Mouse (Mus musculus) liver (tissue): ENCODE data around the gene Kcnj14.
A peak's percentile ranks its signal among the peaks of the same experiment; 100 is the strongest.

ENCODE experiments used
- DNase-seq: peaks from one replicate; pipeline ENCODE4 v3.0.0-alpha.2; 2020; ENCODE audit warnings: mixed read lengths

Gene Kcnj14

DNA sequence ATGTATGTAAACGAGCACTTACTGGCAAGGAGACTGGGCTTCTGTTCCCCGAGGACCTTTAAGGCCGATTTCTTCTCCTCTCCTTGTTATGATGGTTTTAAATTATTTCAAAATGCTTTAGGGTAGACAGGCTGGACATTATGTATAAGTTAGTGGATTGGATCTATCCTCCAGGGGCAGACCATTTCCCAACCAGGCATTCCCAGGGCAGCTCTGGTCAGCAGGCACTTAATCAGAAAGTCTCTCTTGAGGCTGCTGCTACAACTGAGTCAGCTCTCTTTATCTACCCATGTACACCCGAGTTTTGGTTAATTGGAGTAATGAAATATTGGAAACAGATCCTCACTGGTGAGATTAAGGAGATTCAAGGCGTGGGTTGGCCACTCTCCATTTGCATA, 6.5 kb upstream of the Kcnj14 start:
- DNase-seq, result no peak

DNA sequence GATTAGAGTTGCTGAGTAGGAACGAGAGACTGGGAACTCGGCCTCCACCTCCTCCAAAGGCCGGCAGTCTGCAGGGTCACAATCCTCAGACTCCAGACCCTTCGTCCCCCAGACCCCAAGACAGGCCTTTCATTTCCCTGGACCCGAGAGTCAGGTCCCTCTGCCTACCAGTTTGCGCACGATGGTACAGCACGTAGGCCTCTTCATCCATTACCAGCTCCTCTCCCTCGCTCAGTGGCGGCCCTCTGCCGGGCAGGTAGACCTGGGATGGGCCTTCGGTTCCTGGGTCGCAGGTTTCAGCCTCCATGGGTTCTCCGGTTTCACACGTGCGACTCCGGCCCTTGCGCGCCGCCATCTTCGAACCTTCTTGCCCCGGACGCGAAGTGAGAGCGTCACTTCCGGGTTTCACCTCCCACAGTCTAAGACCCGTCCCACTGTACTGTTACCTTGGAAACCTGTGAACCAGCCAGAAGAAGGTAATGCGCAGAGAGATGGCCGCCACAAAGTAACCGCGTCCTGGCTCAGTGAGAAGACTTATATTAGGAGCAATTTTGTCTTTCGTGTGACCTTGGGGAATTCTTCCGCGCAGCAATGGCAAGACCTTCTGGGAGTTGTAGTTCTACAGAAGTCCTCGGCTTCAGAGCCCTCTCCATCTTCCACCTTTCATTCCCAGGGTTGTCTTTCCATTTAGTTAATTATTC, 6.0 kb upstream of the Kcnj14 start, which contains the start of gene Grwd1:
Gene Grwd1, minus strand, starts transcription at position 518 of the 701 bp plus-strand sequence.
- DNase-seq, result peak; percentile 76

DNA sequence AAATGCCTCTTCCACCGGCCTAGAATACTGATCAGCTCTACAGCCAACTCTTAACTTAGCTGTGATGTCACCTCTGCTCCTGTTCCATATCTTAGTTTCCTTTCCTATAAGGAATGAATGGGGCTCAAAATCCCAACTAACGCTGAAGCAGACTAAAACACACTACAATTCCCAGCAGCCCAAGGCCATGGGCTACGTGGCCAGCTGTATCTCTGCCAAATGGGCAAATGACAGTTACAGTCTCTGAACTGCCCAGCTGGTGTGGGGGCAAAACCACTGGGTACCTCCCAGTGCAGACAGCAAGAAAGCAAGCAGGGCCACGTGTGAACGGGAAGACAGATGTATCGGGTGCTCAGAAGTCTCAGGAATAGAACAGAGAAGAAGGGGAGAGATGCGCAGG, 2.0 kb upstream of the Kcnj14 start:
- DNase-seq, result no peak

DNA sequence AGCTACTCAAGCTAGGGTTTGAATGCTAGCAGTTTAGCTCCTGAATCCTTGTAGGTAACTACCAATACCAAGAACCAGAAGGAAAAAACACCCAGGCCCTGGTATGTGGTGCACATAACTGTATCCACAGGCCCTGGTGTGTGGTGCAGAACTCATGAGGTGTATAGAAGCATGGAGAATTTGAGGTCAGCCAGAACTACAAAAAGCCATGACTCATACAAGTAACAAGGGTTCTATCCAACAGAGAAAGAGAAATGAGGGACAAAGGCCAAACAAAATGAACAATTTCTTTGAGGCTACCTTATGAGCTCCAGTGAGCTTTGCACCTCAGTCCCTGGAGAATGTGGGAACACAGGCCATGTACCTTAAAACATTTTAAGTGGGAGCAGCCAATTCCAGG, 3.7 kb downstream of the Kcnj14 start:
- DNase-seq, result no peak

- no peak for DNase-seq
Measured at GRCm38 (mm10) chr7:45819843-45820242, 4.7 kb downstream of the Kcnj14 start.

DNA sequence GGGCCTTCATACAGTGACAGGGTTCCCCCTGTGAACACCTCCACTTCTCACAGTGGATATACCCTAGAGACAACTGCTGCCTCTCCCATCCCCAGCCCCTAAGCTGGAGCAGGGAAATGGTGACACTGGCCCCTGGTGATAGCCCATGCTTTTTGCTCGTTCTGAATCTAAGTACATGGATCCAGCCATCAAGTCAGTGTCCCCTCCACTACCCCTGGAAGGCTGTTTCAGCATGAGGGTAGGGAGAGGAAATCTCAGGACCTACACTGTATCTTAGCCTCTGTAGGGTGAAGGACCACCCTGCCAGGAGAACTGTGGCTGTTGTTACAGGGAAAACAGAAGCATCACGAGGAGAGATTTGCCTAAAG, 8.6 kb downstream of the Kcnj14 start:
- DNase-seq, result no peak

DNA sequence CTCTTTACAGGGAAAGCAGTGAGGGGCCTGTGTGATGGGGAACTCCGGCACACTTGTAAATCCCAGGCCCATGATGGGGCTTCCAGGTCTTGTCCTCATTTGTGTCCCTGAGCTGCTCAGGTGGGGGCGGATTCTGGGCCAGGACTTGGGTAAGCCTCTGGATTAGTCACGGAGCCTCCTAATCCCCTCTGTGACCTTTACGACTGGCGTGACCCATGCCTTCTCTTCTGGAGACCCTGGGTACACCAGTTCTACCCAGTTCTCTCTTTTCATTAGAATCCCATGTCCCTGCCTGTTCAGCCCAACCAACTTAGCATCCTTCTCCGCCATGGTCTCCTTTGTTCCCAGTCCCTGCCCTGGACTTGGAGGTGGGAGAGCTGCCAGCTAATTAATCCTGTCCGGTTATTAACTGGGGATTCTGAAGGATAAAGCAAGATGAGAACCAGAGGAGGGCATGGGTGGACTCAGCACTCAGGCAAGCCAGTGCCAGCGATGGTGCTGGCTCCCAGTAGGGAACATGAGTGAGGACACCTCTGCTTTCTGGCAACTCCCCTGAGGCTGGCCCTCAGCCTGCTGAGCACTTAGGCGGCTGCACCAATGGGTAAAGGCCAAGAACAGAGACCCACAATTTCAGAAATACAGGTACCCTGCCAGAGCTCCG, 9.1 kb downstream of the Kcnj14 start:
- no peak for DNase-seq

DNA sequence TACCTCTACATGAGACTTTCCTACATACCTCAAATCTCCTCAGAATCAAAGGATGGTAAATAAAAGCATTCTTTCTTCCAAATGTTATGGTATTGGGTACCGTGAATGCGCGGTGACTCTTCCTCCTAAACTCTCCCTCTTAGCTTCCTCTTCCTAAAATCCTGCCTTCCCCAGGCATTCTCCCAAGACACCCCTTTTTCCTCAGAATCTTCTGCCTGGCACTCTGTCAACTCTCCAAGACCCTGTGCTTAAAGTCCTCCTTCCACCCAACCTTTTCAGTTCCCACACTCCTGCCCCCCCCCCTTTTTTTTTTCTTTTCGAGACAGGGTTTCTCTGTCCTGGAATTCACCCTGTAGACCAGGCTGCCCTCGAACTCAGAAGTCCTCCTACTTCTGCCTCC, 9.7 kb downstream of the Kcnj14 start:
- no peak for DNase-seq

DNA sequence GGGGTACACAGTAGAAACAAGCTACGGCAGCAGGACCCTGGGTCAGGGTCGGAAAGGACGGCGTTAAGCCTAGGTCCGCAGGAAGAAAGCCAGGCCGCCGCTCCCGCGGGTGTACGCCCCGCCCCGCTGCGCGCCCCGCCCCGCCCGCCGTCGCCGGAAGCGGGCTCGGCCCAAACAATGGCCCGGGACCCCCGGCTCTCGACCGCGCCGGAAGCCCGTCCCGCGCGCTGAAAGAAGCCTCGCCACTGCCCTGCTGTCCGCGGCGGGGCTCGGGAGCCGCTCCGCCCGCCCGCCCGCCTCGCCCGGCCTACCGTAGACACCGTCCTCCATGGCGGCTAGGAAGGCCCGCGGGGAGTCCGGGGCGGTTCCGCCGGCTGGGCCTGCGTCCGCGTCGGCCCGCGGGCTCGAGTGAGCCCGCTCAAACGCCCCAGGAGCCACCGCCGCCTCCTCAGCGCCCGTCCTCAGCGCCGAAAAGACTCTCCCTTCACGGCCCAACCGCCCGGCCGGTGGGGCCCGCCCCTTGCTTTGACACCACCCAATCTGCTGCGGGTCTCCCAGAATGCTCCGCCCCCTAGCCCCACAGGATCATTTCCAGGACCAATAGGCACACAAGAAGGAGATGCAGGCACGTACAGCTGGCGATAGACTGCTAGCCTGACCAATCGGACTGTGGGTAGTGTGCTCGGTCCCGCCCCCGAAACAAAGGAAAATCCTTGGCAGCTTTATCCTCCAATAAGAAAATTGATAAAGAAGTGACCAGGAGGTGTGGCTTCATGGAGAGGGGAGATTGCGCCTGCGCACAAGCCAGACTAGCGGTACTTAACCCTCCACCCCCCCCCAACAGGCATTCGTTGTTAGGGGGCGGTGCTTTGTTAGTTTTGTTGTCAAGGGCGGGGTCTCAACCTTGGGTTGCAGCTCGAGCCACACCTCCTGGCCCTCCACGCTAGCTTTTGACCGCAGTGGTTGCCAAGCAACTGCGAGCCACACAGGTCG, 10.5 kb downstream of the Kcnj14 start, which contains the start of gene Cyth2:
Gene Cyth2, minus strand, starts transcription at position 795 of the 993 bp plus-strand sequence.
- peak; percentile 99 for DNase-seq

DNA sequence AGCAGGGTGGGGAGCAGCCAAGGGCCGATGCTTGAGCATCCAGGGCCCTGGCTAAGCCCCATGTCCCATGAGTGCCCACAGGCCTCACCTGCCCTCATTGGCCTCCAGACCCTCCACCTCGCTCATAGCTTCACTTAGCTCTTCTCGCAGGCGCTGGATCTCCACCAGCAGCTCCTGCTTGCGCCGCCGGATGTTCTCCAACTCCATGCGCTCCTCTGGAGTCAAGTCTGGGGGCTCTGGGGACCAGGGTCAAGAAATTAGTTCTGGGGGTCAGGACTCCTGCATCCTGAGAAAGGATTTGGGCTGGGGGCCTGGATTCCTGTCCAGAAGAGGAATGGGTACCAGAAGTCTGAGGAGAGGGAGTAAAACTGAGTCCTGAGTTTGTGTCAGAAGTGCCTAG, 11.7 kb downstream of the Kcnj14 start:
- no peak for DNase-seq

DNA sequence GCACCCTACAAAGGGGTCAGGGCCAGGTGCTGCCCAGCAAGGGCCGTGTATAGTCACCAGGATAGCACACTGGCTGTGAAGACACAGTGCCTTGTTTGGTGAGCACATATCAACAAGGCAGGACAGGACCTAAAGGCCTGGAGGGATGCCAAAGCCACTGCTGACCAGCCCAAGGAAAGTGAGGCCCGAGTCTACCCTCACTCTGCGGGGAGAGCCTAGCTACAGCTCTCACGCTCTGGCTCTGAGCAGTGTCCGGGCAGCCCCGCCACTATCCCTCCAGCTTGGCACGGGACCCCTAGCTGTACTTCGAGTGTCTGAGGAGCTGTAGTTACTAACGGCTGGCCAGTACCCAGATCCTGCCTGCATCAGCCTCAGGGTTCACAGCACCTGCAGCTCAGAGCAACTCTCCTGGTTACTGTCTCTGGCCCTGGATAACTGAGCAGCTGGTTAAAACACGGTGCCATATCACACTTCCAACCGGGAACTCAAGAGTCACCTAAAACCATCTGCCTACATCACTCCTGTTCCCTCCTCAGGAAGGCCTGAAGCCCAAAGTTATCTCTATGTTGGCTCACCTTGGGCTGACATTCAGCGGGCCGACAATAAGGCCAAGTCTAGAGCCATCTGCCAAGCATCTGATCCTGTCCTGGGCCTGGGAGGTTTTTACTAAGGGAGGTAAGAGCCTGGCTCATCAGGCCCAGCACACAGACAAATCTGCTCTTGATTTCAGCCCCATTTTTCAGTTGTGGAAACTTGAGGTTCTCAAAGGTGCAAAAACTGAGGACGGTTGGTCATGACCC, 15.1 kb downstream of the Kcnj14 start:
- no peak for DNase-seq

- DNase-seq, result no peak
Measured at GRCm38 (mm10) chr7:45808471-45808870, 16.1 kb downstream of the Kcnj14 start.

DNA sequence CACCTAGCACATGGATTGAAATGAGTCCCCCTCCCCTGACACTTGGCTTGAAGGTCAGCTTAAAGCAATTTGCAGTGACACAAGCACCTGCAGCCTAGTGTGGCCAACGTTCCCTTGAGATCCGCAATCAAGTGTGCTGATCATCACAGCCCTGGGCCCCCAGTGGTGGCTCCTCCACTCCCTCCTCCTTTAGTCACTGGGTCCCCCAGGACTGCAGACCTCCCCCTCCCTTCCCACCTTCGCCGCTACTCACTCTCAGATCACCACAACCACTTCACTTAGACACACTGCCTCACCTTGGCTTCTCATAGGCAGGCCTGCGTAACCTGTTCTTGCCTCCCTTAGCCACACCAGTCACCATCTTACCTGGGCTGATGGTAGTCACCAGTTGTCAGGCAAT, 18.6 kb downstream of the Kcnj14 start:
- DNase-seq, result no peak

DNA sequence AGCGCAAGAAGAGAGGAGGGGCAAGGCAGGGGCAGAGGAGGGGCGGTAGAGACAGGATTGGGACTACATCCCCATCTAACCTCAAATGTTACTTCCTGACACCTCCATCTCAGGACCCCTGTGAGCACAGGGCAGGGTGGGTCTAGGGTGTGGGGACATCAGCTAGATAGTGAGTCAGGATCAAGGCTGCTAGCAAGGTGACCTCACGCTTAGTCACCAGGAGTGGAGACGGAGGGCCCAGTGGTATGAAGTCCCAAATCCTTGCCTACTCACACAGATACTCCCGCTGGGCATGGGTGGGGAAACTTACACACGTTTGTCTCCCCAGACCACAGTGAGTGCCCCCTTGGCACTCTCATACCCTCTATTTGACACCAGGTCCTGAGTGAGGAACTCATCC, 22.0 kb downstream of the Kcnj14 start:
- DNase-seq, result no peak

- peak; percentile 92 for DNase-seq
Measured at GRCm38 (mm10) chr7:45801348-45801747, 23.2 kb downstream of the Kcnj14 start.

- DNase-seq, result peak; percentile 83
Measured at GRCm38 (mm10) chr7:45800546-45801204, 23.9 kb downstream of the Kcnj14 start.

DNA sequence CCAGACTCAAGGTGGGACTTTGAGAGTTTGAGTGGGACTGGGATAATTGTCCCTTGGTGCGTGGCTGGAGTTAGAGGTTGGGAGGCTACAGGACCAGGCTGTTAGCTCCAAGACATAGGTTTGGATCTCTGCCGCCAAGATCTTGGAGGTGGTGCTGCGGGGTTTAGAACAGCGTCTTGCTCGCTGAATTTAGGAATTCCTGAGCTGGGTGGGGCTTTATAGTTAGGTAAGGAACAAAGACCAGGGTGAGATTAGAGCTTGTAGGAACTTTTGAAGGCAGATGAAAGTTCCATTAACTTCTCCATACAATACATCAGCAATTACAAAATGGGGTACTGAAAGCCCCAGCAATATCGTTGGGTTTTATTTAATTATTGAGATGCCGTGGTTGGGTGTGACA, 24.6 kb downstream of the Kcnj14 start:
- no peak for DNase-seq

GRCm38 (mm10) chr7:45798931-45799330, 25.7 kb downstream of the Kcnj14 start:
- DNase-seq, result no peak

DNA sequence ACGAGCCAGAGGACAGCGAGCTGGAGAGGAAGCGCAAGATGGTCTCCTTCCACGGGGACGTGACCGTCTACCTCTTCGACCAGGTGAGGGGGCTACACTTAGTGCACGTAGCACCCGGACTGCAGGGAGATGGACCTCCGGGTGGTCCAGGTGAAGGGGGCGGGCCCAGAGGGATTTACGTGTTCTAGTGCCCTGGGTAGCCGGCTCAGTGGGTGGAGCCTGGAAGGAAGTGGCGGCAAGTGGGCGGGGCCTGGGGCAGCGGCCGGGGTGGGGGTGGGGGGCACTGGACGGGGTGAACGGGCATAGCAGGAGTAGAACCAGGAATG, 26.1 kb downstream of the Kcnj14 start:
- DNase-seq, result peak; percentile 69

- no peak for DNase-seq
Measured at GRCm38 (mm10) chr7:45797661-45798510, 26.7 kb downstream of the Kcnj14 start.

DNA sequence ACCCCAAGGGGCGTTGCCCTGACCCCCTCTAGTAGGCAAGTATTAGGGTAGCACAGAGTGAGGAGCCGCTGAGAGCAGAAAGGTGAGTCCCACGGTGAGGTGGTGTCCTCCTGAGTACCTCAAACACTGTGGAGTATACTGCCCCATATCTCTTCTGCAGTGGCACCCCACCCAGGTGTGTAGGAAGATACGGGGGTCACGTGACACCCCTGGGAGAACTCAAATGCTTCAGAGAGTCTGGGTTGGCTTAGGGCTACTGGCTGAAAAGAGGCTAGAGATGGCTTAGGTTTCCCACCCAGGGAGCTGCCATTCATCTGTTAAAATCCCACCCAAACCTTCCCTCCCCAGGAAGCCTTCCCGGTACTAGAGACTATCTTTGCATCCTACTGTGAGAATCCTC, 27.6 kb downstream of the Kcnj14 start:
- peak; percentile 75 for DNase-seq
